Mouse (Mus musculus): ENCODE measurements around the gene Padi2. TPM values are rescaled to one million over a fixed set of nuclear protein-coding genes. Genes with fewer than 3 reads are reported as not detected.

Padi2 gene
- total RNA-seq, 1 experiment from 2014 or later, result 41.3 TPM

GRCm38 (mm10) chr4:140949616-140950015, 43.5 kb downstream of the Padi2 start:
- ATAC-seq (replicated peaks; ENCODE audit: insufficient number of reproducible peaks, low FRiP score, low TSS enrichment, poor library complexity, severe bottlenecking), result no peak

- no peak for ATAC-seq (replicated peaks; ENCODE audit: insufficient number of reproducible peaks, low FRiP score, low TSS enrichment, poor library complexity, severe bottlenecking)
These were observed 44.4 kb downstream of the Padi2 start for GRCm38 (mm10) chr4:140950574-140950973.

GRCm38 (mm10) chr4:140951861-140952641, 45.9 kb downstream of the Padi2 start:
- ATAC-seq (replicated peaks; ENCODE audit: insufficient number of reproducible peaks, low FRiP score, low TSS enrichment, poor library complexity, severe bottlenecking), result peak; percentile 87

- no peak for ATAC-seq (replicated peaks; ENCODE audit: insufficient number of reproducible peaks, low FRiP score, low TSS enrichment, poor library complexity, severe bottlenecking)
These were observed 51.1 kb downstream of the Padi2 start for GRCm38 (mm10) chr4:140957131-140957702.

GRCm38 (mm10) chr4:140957725-140958124, 51.6 kb downstream of the Padi2 start:
- peak; percentile 50 for ATAC-seq (replicated peaks; ENCODE audit: insufficient number of reproducible peaks, low FRiP score, low TSS enrichment, poor library complexity, severe bottlenecking)

- ATAC-seq (replicated peaks; ENCODE audit: insufficient number of reproducible peaks, low FRiP score, low TSS enrichment, poor library complexity, severe bottlenecking), result no peak
These were observed 52.2 kb downstream of the Padi2 start for GRCm38 (mm10) chr4:140958319-140958718.

GRCm38 (mm10) chr4:140959128-140959679, 53.1 kb downstream of the Padi2 start:
- ATAC-seq (replicated peaks; ENCODE audit: insufficient number of reproducible peaks, low FRiP score, low TSS enrichment, poor library complexity, severe bottlenecking), result no peak

- no peak for ATAC-seq (replicated peaks; ENCODE audit: insufficient number of reproducible peaks, low FRiP score, low TSS enrichment, poor library complexity, severe bottlenecking)
These were observed 53.8 kb downstream of the Padi2 start for GRCm38 (mm10) chr4:140959715-140960479.

- ATAC-seq (replicated peaks; ENCODE audit: insufficient number of reproducible peaks, low FRiP score, low TSS enrichment, poor library complexity, severe bottlenecking), result peak; percentile 87
These were observed 54.8 kb downstream of the Padi2 start, which contains the start of gene Sdhb for GRCm38 (mm10) chr4:140960781-140961466. Sdhb (plus strand) TSS chr4:140961203.

- ATAC-seq (replicated peaks; ENCODE audit: insufficient number of reproducible peaks, low FRiP score, low TSS enrichment, poor library complexity, severe bottlenecking), result 0 out of 2 replicates have a peak, but pooled peaks have one; percentile 3
These were observed 55.5 kb downstream of the Padi2 start for GRCm38 (mm10) chr4:140961467-140962206.

- no peak for ATAC-seq (replicated peaks; ENCODE audit: insufficient number of reproducible peaks, low FRiP score, low TSS enrichment, poor library complexity, severe bottlenecking)
These were observed 56.2 kb downstream of the Padi2 start for GRCm38 (mm10) chr4:140962207-140962909.

- no peak for ATAC-seq (replicated peaks; ENCODE audit: insufficient number of reproducible peaks, low FRiP score, low TSS enrichment, poor library complexity, severe bottlenecking)
These were observed 56.8 kb downstream of the Padi2 start for GRCm38 (mm10) chr4:140962950-140963349.

GRCm38 (mm10) chr4:140963941-140964597, 57.9 kb downstream of the Padi2 start:
- ATAC-seq (replicated peaks; ENCODE audit: insufficient number of reproducible peaks, low FRiP score, low TSS enrichment, poor library complexity, severe bottlenecking), result no peak

- ATAC-seq (replicated peaks; ENCODE audit: insufficient number of reproducible peaks, low FRiP score, low TSS enrichment, poor library complexity, severe bottlenecking), result peak; percentile 31; the same call in 1 of the 2 replicates
These were observed 58.5 kb downstream of the Padi2 start for GRCm38 (mm10) chr4:140964620-140965019.

- ATAC-seq (replicated peaks; ENCODE audit: insufficient number of reproducible peaks, low FRiP score, low TSS enrichment, poor library complexity, severe bottlenecking), result no peak
These were observed 61.4 kb downstream of the Padi2 start for GRCm38 (mm10) chr4:140967386-140968159.

GRCm38 (mm10) chr4:140971691-140972090, 65.5 kb downstream of the Padi2 start:
- ATAC-seq (replicated peaks; ENCODE audit: insufficient number of reproducible peaks, low FRiP score, low TSS enrichment, poor library complexity, severe bottlenecking), result no peak

Measured in monocyte, adult 5-6 weeks (primary cell).